Mouse (Mus musculus): ENCODE data around the gene Dusp12.

DNA sequence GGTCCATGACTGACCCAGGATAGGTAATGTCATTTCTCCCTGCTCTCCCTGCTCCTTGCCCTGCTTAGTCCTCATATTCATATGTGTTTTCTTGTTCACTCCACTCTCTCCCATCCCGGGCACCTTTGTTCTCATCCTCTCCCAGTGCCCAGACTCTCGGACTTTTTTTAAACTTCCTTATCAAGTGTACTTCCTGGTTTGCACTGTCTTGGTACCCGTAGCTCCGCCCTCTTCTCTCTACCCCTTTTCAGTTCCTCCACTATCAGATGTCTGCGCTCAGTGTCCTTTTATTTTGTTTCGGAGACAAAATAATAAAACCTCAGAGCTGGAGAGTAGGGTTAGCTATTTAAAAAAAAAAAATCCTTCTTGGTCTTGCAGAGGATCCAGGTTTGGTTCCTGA, 39.1 kb upstream of the Dusp12 start:
- no peak for TF ChIP-seq CTCF (IDR thresholded peaks at IDR 0.05; ENCODE audit: low read depth, low read length)
- no peak for TF ChIP-seq POLR2A (IDR thresholded peaks at IDR 0.05; ENCODE audit: insufficient read depth, low read length)
